Mouse (Mus musculus) lung, embryonic 16.5 days (tissue): ENCODE data around the gene Asb6. TPM values are rescaled to one million over a fixed set of nuclear protein-coding genes. Genes with fewer than 3 reads are reported as not detected.
A peak's percentile ranks its signal among the peaks of the same experiment; 100 is the strongest.

Experiments used
- ATAC-seq: fragments of 200-750 bp; cut with Nextera tagmentation; 2 replicates; pipeline ENCODE4 v1.8.0; 2017; ENCODE audit warnings: low read depth, mild to moderate bottlenecking, moderate library complexity
- H3K27ac ChIP-seq: fragments of 300-500 bp; sonication (generic); 2 replicates; pipeline ENCODE4 v1.5.1; 2014; ENCODE audit warnings: mild to moderate bottlenecking, control low read depth, low read length
- H3K27me3 ChIP-seq: fragments of 300-500 bp; sonication (generic); 2 replicates; pipeline ENCODE4 v1.6.1; 2014; ENCODE audit warnings: low read depth, low read length, mixed read lengths; ENCODE audit not compliant: control insufficient read depth, insufficient read depth
- H3K36me3 ChIP-seq: fragments of 300-500 bp; sonication (generic); 2 replicates; pipeline ENCODE4 v1.6.1; 2014; ENCODE audit warnings: low read length; ENCODE audit not compliant: control insufficient read depth, insufficient read depth
- H3K4me1 ChIP-seq: fragments of 300-500 bp; sonication (generic); replicated peaks from 2 replicates; pipeline ENCODE4 v1.6.1; 2014; ENCODE audit warnings: low read length, mixed read lengths; ENCODE audit not compliant: control insufficient read depth, insufficient read depth
- H3K4me2 ChIP-seq: fragments of 300-500 bp; sonication (generic); 2 replicates; pipeline ENCODE4 v1.6.1; 2014; ENCODE audit warnings: low read depth, low read length, control low read depth
- H3K4me3 ChIP-seq: fragments of 300-500 bp; sonication (generic); 2 replicates; pipeline ENCODE4 v1.5.1; 2014; ENCODE audit warnings: mild to moderate bottlenecking, low read length, control low read depth
- H3K9ac ChIP-seq: fragments of 300-500 bp; sonication (generic); 2 replicates; pipeline ENCODE4 v1.6.1; 2014; ENCODE audit warnings: low read length, control low read depth
- H3K9me3 ChIP-seq: fragments of 300-500 bp; sonication (generic); 2 replicates; pipeline ENCODE4 v1.6.1; 2016; ENCODE audit warnings: low read length; ENCODE audit not compliant: control insufficient read depth
- WGBS: fragments of 180-500 bp; shearing (Covaris S2); extraction: QIAGEN DNeasy Blood & Tissue Kit; methylation state at CpG from one replicate; pipeline ENCODE4 v1.1.7; 2014; 5-methylcytosine and 5-hydroxymethylcytosine counted together
- polyA plus RNA-seq: library from polyadenylated mRNA; unstranded; fragments of >200 nt; fragmentation: Nextera tagmentation; extraction: Ambion mirVana; gene quantifications from 2 replicates; pipeline ENCODE4 v1.2.1, GENCODE M21; 2015

The Asb6 gene
- polyA plus RNA-seq, 1 experiment from 2014 or later: 32.7 TPM

GRCm38 (mm10) chr2:30823385-30824153, 6.6 kb downstream of the Asb6 start:
- no peak overlapping the region for H3K9ac ChIP-seq
- H3K27me3 ChIP-seq: no peaks in the 10 kb centered on the region
- H3K9me3 ChIP-seq: no peaks in the 10 kb centered on the region
- peak overlapping the region; percentile 1; the same call in 1 of the 2 replicates for H3K27ac ChIP-seq
- ATAC-seq: peak; percentile 92
- 62% methylated on average over 13 of the region's 13 CpGs for WGBS
- H3K4me2 ChIP-seq: no peak overlapping the region
- no peak overlapping the region for H3K4me3 ChIP-seq
- peaks cover 11% of the 10 kb centered on the region for H3K4me1 ChIP-seq
- H3K36me3 ChIP-seq: peaks cover 46% of the 10 kb centered on the region

- no peak overlapping the region for H3K4me2 ChIP-seq
- peaks cover 46% of the 10 kb centered on the region for H3K36me3 ChIP-seq
- H3K27me3 ChIP-seq: no peaks in the 10 kb centered on the region
- peak overlapping the region; percentile 1 for H3K27ac ChIP-seq
- no peak overlapping the region for H3K9ac ChIP-seq
- ATAC-seq: no peak
- WGBS: 85% methylated on average over 8 of the region's 8 CpGs
- H3K9me3 ChIP-seq: no peaks in the 10 kb centered on the region
- H3K4me1 ChIP-seq: peaks cover 11% of the 10 kb centered on the region
- H3K4me3 ChIP-seq: no peak overlapping the region
These were observed 7.7 kb downstream of the Asb6 start for GRCm38 (mm10) chr2:30822460-30822859.

GRCm38 (mm10) chr2:30821073-30821472, 9.1 kb downstream of the Asb6 start:
- no peak for ATAC-seq
- H3K9ac ChIP-seq: no peak overlapping the region
- H3K9me3 ChIP-seq: no peaks in the 10 kb centered on the region
- H3K27ac ChIP-seq: no peak overlapping the region
- H3K36me3 ChIP-seq: peaks cover 52% of the 10 kb centered on the region
- no peak overlapping the region for H3K4me3 ChIP-seq
- no peaks in the 10 kb centered on the region for H3K27me3 ChIP-seq
- H3K4me1 ChIP-seq: peaks cover 4% of the 10 kb centered on the region; the same call in 1 of the 2 replicates
- H3K4me2 ChIP-seq: no peak overlapping the region
- WGBS: 80% methylated on average over 3 of the region's 3 CpGs

GRCm38 (mm10) chr2:30819873-30820272, 10.3 kb downstream of the Asb6 start:
- Histone ChIP-seq H3K9me3 (no peaks in the 10 kb centered on the region), H3K4me3 (no peak overlapping the region), H3K27ac (no peak overlapping the region), H3K4me1 (peaks cover 4% of the 10 kb centered on the region; the same call in 1 of the 2 replicates), H3K36me3 (peaks cover 44% of the 10 kb centered on the region), H3K4me2 (no peak overlapping the region), H3K27me3 (no peaks in the 10 kb centered on the region), H3K9ac (no peak overlapping the region)
- 95% methylated on average over 5 of the region's 5 CpGs for WGBS
- no peak for ATAC-seq

- Histone ChIP-seq H3K4me2 (no peak overlapping the region), H3K9me3 (no peaks in the 10 kb centered on the region), H3K27me3 (no peaks in the 10 kb centered on the region), H3K4me1 (no peaks in the 10 kb centered on the region), H3K27ac (no peak overlapping the region), H3K4me3 (no peak overlapping the region), H3K36me3 (peaks cover 27% of the 10 kb centered on the region), H3K9ac (no peak overlapping the region)
- WGBS: 81% methylated on average over 1 of the region's 1 CpGs
- ATAC-seq: no peak
These were observed 13.8 kb downstream of the Asb6 start for GRCm38 (mm10) chr2:30816383-30816782.

- Histone ChIP-seq H3K9ac (no peak overlapping the region), H3K4me1 (peaks cover 15% of the 10 kb centered on the region), H3K4me2 (no peak overlapping the region), H3K27me3 (no peaks in the 10 kb centered on the region), H3K4me3 (no peak overlapping the region), H3K9me3 (no peaks in the 10 kb centered on the region), H3K27ac (no peak overlapping the region), H3K36me3 (peaks cover 7% of the 10 kb centered on the region)
- WGBS: 82% methylated on average over 7 of the region's 7 CpGs
- no peak for ATAC-seq
These were observed 19.6 kb downstream of the Asb6 start for GRCm38 (mm10) chr2:30810573-30810972.

- Histone ChIP-seq H3K27ac (no peak overlapping the region), H3K4me3 (peak overlapping the region; percentile 5; the same call in 1 of the 2 replicates), H3K4me1 (peaks cover 15% of the 10 kb centered on the region), H3K9ac (0 out of 2 replicates have a peak overlapping the region, but pooled peaks have one; percentile 3), H3K4me2 (peak overlapping the region; percentile 21), H3K9me3 (no peaks in the 10 kb centered on the region), H3K27me3 (no peaks in the 10 kb centered on the region), H3K36me3 (peaks cover 7% of the 10 kb centered on the region)
- no peak for ATAC-seq
- WGBS: 49% methylated on average over 5 of the region's 5 CpGs
These were observed 20.6 kb downstream of the Asb6 start for GRCm38 (mm10) chr2:30809503-30809902.

GRCm38 (mm10) chr2:30808296-30808655, 21.9 kb downstream of the Asb6 start:
- Histone ChIP-seq H3K9ac (peak overlapping the region; percentile 92), H3K9me3 (no peaks in the 10 kb centered on the region), H3K4me3 (peak overlapping the region; percentile 94), H3K4me2 (peak overlapping the region; percentile 95), H3K27ac (peak overlapping the region; percentile 80), H3K27me3 (no peaks in the 10 kb centered on the region), H3K4me1 (peaks cover 15% of the 10 kb centered on the region), H3K36me3 (peaks cover 4% of the 10 kb centered on the region)
- WGBS: under 1% methylated on average over 10 of the region's 10 CpGs
- ATAC-seq: no peak

GRCm38 (mm10) chr2:30807648-30808295, 22.4 kb downstream of the Asb6 start, which contains the start of gene Ntmt1:
Gene Ntmt1 (plus strand): TSS chr2:30807826.
- peak within 1 kb of the TSS; percentile 92 for H3K9ac ChIP-seq
- no peaks in the 10 kb centered on the region; the same call in none of the 2 replicates for H3K36me3 ChIP-seq
- WGBS: under 1% methylated on average over 43 of the region's 44 CpGs
- no peaks in the 10 kb centered on the region for H3K27me3 ChIP-seq
- H3K4me2 ChIP-seq: peak within 1 kb of the TSS; percentile 95
- peaks cover 15% of the 10 kb centered on the region for H3K4me1 ChIP-seq
- H3K4me3 ChIP-seq: peak within 1 kb of the TSS; percentile 94
- H3K27ac ChIP-seq: peak within 1 kb of the TSS; percentile 80
- no peaks in the 10 kb centered on the region for H3K9me3 ChIP-seq
- ATAC-seq: peak; percentile 99
